Mouse (Mus musculus) kidney, adult 2 months (tissue): ENCODE data around the gene Cebpa. TPM values are rescaled to one million over a fixed set of nuclear protein-coding genes. Genes with fewer than 3 reads are reported as not detected.

Experiments
- DNase-seq: peaks from one replicate; pipeline ENCODE4 v3.0.0; 2021
- H3K27ac ChIP-seq: fragments of 200-500 bp; 2 replicates; pipeline ENCODE4 v1.5.1; 2012; ENCODE audit warnings: low read depth, low read length, control low read depth, inconsistent platforms; ENCODE audit not compliant: insufficient read depth
- H3K27me3 ChIP-seq: fragments of 200-500 bp; replicated peaks from 2 replicates; pipeline ENCODE4 v1.6.1; 2012; ENCODE audit warnings: mild to moderate bottlenecking, moderate library complexity, low read length, inconsistent platforms; ENCODE audit not compliant: control insufficient read depth, insufficient read depth
- H3K36me3 ChIP-seq: fragments of 200-500 bp; 2 replicates; pipeline ENCODE4 v1.6.1; 2012; ENCODE audit warnings: mild to moderate bottlenecking, moderate library complexity, low read length, inconsistent platforms; ENCODE audit not compliant: control insufficient read depth, insufficient read depth
- H3K4me1 ChIP-seq: fragments of 200-500 bp; 2 replicates; pipeline ENCODE4 v1.6.1; 2011; ENCODE audit warnings: low read length; ENCODE audit not compliant: control insufficient read depth, insufficient read depth
- H3K4me3 ChIP-seq: fragments of 200-500 bp; 2 replicates; pipeline ENCODE4 v1.5.1; 2011; ENCODE audit warnings: mild to moderate bottlenecking, low read depth, low read length, control low read depth; ENCODE audit not compliant: insufficient read depth
- CTCF ChIP-seq: fragments of 200-500 bp; conservative IDR thresholded peaks from 2 replicates; pipeline ENCODE4 v1.5.1; 2011; ENCODE audit warnings: low read depth, mild to moderate bottlenecking, control low read depth, low read length, moderate library complexity, mixed read lengths; ENCODE audit not compliant: insufficient read depth, insufficient read length
- POLR2A ChIP-seq: fragments of 200-500 bp; IDR thresholded peaks from one replicate; pipeline ENCODE4 v1.6.1; 2011; ENCODE audit warnings: low read depth, low read length, control low read depth
- WGBS: fragments of 180-500 bp; shearing (Covaris S2); methylation state at CpG from one replicate; pipeline ENCODE4 v1.1.7; 2018; 5-methylcytosine and 5-hydroxymethylcytosine counted together
- polyA plus RNA-seq: library from polyadenylated mRNA; depleted of rRNA; stranded (reverse); fragments of >200 nt; gene quantifications from 2 replicates; pipeline ENCODE4 v1.2.3, GENCODE M21; 2012; rRNA removed

Cebpa gene
- polyA plus RNA-seq = 41.6 and 55.2 TPM in 2 replicates

- Histone ChIP-seq H3K4me1 (no peaks in the 10 kb centered on the region), H3K4me3 (peak within 1 kb of the TSS; percentile 79), H3K36me3 (no peaks in the 10 kb centered on the region), H3K27me3 (no peaks in the 10 kb centered on the region), H3K27ac (peak within 1 kb of the TSS; percentile 59)
- DNase-seq = peak; percentile 98
- TF ChIP-seq POLR2A (peak; percentile 90), CTCF (peak; percentile 84)
- WGBS = under 1% methylated on average over 50 of the region's 50 CpGs
Observed at GRCm38 (mm10) chr7:35118841-35119413, at the start of gene Cebpa. TSS of gene Cebpa (plus strand) at chr7:35119293.

GRCm38 (mm10) chr7:35076645-35077044 lies 42.4 kb upstream of the Cebpa start:
- TF ChIP-seq CTCF (no peak), POLR2A (no peak)
- DNase-seq = peak; percentile 61
- 34% methylated on average over 5 of the region's 5 CpGs for WGBS
- H3K4me1 ChIP-seq = peaks cover 10% of the 10 kb centered on the region
- no peaks in the 10 kb centered on the region for H3K36me3 ChIP-seq
- no peaks in the 10 kb centered on the region for H3K27me3 ChIP-seq
- no peak overlapping the region for H3K4me3 ChIP-seq
- no peak overlapping the region for H3K27ac ChIP-seq

GRCm38 (mm10) chr7:35080843-35081338 lies 38.2 kb upstream of the Cebpa start:
- Histone ChIP-seq H3K4me3 (peak overlapping the region; percentile 1; the same call in 1 of the 2 replicates), H3K27me3 (no peaks in the 10 kb centered on the region), H3K36me3 (no peaks in the 10 kb centered on the region), H3K4me1 (peaks cover 12% of the 10 kb centered on the region), H3K27ac (peak overlapping the region; percentile 81)
- TF ChIP-seq POLR2A = no peak
- 0 out of 2 replicates have a peak, but pooled peaks have one; percentile 10 for TF ChIP-seq CTCF
- 9% methylated on average over 10 of the region's 10 CpGs for WGBS
- peak; percentile 87 for DNase-seq

GRCm38 (mm10) chr7:35081406-35082104 lies 37.5 kb upstream of the Cebpa start:
- no peak overlapping the region for H3K4me3 ChIP-seq

GRCm38 (mm10) chr7:35084565-35085360 lies 34.3 kb upstream of the Cebpa start:
- H3K4me3 ChIP-seq = no peak overlapping the region
- 78% methylated on average over 12 of the region's 12 CpGs for WGBS
- H3K36me3 ChIP-seq = no peaks in the 10 kb centered on the region
- DNase-seq = no peak
- no peak for TF ChIP-seq POLR2A
- no peak overlapping the region for H3K27ac ChIP-seq
- peaks cover 12% of the 10 kb centered on the region for H3K4me1 ChIP-seq
- H3K27me3 ChIP-seq = no peaks in the 10 kb centered on the region

More at GRCm38 (mm10) chr7:35081406-35082104, 37.5 kb upstream of the Cebpa start:
- peak overlapping the region; percentile 81 for H3K27ac ChIP-seq
- DNase-seq = no peak
- no peaks in the 10 kb centered on the region for H3K36me3 ChIP-seq
- H3K27me3 ChIP-seq = no peaks in the 10 kb centered on the region
- 80% methylated on average over 9 of the region's 9 CpGs for WGBS
- TF ChIP-seq POLR2A (no peak), CTCF (no peak)
- H3K4me1 ChIP-seq = peaks cover 12% of the 10 kb centered on the region

GRCm38 (mm10) chr7:35086271-35086861 lies 32.7 kb upstream of the Cebpa start:
- 1% methylated on average over 21 of the region's 21 CpGs for WGBS
- H3K36me3 ChIP-seq = no peaks in the 10 kb centered on the region
- no peaks in the 10 kb centered on the region for H3K27me3 ChIP-seq
- H3K4me3 ChIP-seq = peak overlapping the region; percentile 22
- no peak; the same call in 1 of the 2 replicates for TF ChIP-seq CTCF
- no peak for TF ChIP-seq POLR2A
- H3K27ac ChIP-seq = no peak overlapping the region
- DNase-seq = peak; percentile 75
- H3K4me1 ChIP-seq = peaks cover 4% of the 10 kb centered on the region
